Mouse (Mus musculus): ENCODE results near the gene Cd300ld2.

DNA sequence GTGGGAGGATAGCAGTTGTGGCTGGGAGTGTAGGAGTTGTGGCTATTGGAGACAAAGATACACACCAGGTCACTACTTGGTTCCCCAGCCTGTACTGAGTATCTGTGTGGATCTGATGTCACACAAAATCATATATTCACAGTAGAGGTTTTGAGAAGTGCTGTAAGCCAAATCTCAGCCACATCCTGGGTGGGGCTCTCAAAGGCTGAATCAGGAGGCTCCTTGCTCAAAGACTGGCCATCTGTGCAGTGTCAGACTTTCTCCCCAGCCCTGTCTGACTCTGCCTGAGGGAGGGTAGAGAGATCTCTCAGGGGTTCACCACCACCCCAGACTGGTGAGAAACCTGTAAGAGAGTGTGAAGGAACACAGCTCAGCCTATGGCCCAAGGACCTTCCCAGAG lies 38.5 kb upstream of the Cd300ld2 start:
- TF ChIP-seq POLR2A (IDR thresholded peaks at IDR 0.05; ENCODE audit: borderline replicate concordance, extremely low read depth, insufficient read depth, insufficient read length, poor library complexity, severe bottlenecking) = no peak
- TF ChIP-seq CTCF (IDR thresholded peaks at IDR 0.05; ENCODE audit: borderline replicate concordance, extremely low read depth, insufficient read depth, insufficient read length) = no peak
